Mouse (Mus musculus) ES-E14 (cell line): ENCODE results near the gene Flrt3. TPM values are rescaled to one million over a fixed set of nuclear protein-coding genes. Genes with fewer than 3 reads are reported as not detected.

ENCODE experiments used
- DNase-seq: peaks from one replicate; pipeline ENCODE4 v3.0.0-alpha.2; 2013; ENCODE audit warnings: low read depth, low spot score
- H3K27ac ChIP-seq: 2 replicates; pipeline ENCODE4 v1.5.1; 2012; ENCODE audit warnings: low read depth, mild to moderate bottlenecking, low read length, moderate library complexity, mixed read lengths; ENCODE audit not compliant: poor library complexity, insufficient read depth, severe bottlenecking
- H3K36me3 ChIP-seq: 2 replicates; pipeline ENCODE4 v1.6.1; 2012; ENCODE audit warnings: mild to moderate bottlenecking, low read length, moderate library complexity, mixed read lengths; ENCODE audit not compliant: control insufficient read depth, poor library complexity, insufficient read depth, severe bottlenecking
- H3K4me1 ChIP-seq, 2 experiments: fragments of 150-350 bp in 1 of 2; sonication (generic) in 1 of 2; 2 replicates each; pipeline ENCODE4 v1.6.1; 2012; ENCODE audit warnings: low read length in 2 of 2, mild to moderate bottlenecking in 1 of 2, mixed read lengths in 1 of 2; ENCODE audit not compliant: control insufficient read depth in 2 of 2, insufficient read depth in 2 of 2, poor library complexity in 1 of 2
- H3K4me3 ChIP-seq, 2 experiments: fragments of 150-350 bp in 1 of 2; sonication (generic) in 1 of 2; 2 replicates each; pipeline ENCODE4 v1.5.1; 2012; ENCODE audit warnings: low read length in 2 of 2, low read depth in 1 of 2, mild to moderate bottlenecking in 1 of 2, mixed read lengths in 1 of 2; ENCODE audit not compliant: insufficient read depth in 1 of 2, poor library complexity in 1 of 2, severe bottlenecking in 1 of 2
- H3K9ac ChIP-seq: 2 replicates; pipeline ENCODE4 v1.6.1; 2012; ENCODE audit warnings: low read depth, mild to moderate bottlenecking, low read length, mixed read lengths; ENCODE audit not compliant: poor library complexity, insufficient read depth, severe bottlenecking
- H3K9me3 ChIP-seq: fragments of 150-350 bp; sonication (generic); 2 replicates; pipeline ENCODE4 v1.6.1; 2012; ENCODE audit warnings: low read depth, mild to moderate bottlenecking, low read length; ENCODE audit not compliant: control insufficient read depth, insufficient read depth
- CHD2 ChIP-seq: IDR thresholded peaks from 2 replicates; pipeline ENCODE4 v1.6.1; 2014; ENCODE audit warnings: mild to moderate bottlenecking, low read depth, low read length, inconsistent platforms
- HCFC1 ChIP-seq: IDR thresholded peaks from 2 replicates; pipeline ENCODE4 v1.6.1; 2012; ENCODE audit warnings: low read length, inconsistent platforms, borderline replicate concordance; ENCODE audit not compliant: insufficient read depth
- MAFK ChIP-seq: IDR thresholded peaks from 2 replicates; pipeline ENCODE4 v1.6.1; 2014; ENCODE audit warnings: mild to moderate bottlenecking, low read depth, low read length, inconsistent platforms; ENCODE audit not compliant: insufficient read depth
- ZC3H11A ChIP-seq: IDR thresholded peaks from 2 replicates; pipeline ENCODE4 v1.6.1; 2012; ENCODE audit warnings: low read depth, mild to moderate bottlenecking, inconsistent platforms, low read length, borderline replicate concordance
- ZNF384 ChIP-seq: IDR thresholded peaks from 2 replicates; pipeline ENCODE4 v1.6.1; 2012; ENCODE audit warnings: low read depth, low read length, inconsistent platforms
- in situ Hi-C, 2 experiments: fragments of 600-800 bp; cut with MboI; formaldehyde crosslinking; loops; one replicate each; pipeline ENCODE4 v1.15.1; 2025; ENCODE audit warnings: low sequenced_read_pairs in 2 of 2, inconsistent platforms in 1 of 2; ENCODE audit not compliant: unreplicated experiment in 2 of 2
- total RNA-seq: library from RNA; depleted of rRNA; stranded (reverse); fragments of 300-350 nt; gene quantifications from 2 replicates; pipeline ENCODE4 v1.2.3, GENCODE M21; 2012

The Flrt3 gene
- total RNA-seq, 1 experiment, result 7.6 TPM

DNA sequence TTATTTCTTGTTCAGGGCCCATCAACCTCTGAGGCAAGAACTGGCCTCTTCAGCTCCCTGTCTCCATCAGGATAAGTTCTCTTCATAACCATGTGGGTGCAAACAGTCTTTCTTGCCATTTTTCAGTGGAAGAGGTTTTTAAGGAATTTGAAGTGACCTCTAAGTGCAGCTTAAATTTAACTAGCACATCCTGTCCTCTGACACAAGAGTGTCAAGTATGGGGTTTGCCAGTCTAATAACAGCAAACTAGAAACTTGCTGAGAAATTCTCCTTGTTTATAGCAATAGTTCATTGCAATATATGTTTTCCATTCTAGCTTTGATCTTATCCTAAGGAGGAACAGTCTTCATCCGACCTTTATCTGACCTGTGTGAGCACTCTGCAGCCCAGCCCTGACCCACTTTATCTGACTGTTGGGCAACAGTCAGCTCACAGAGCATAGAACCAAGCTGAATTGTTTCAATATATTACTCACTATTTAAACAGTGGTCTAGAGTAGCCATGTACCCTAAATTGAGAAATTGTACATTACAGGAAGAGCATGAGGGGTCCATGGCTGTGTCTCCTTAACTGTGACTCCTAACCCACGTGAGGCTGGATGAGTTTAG is 49.4 kb downstream of the Flrt3 start:
- TF ChIP-seq ZC3H11A (no peak), MAFK (no peak)
- in situ Hi-C loops, result no loop called here
- Histone ChIP-seq H3K9ac (no peak overlapping the region), H3K36me3 (no peaks in the 10 kb centered on the region), H3K27ac (no peak overlapping the region), H3K4me1 (no peaks in the 10 kb centered on the region), H3K9me3 (no peaks in the 10 kb centered on the region), H3K4me3 (no peak overlapping the region)
- no peak for DNase-seq

GRCm38 (mm10) chr2:140615451-140615850 is 55.8 kb downstream of the Flrt3 start:
- no peak overlapping the region for H3K9ac ChIP-seq
- H3K9me3 ChIP-seq, result no peaks in the 10 kb centered on the region
- no peak for DNase-seq
- in situ Hi-C loops, result no loop called here
- H3K4me1 ChIP-seq, result no peaks in the 10 kb centered on the region
- H3K36me3 ChIP-seq, result no peaks in the 10 kb centered on the region
- no peak overlapping the region for H3K4me3 ChIP-seq
- H3K27ac ChIP-seq, result no peak overlapping the region
- TF ChIP-seq HCFC1, result no peak
- no peak for TF ChIP-seq ZC3H11A
- TF ChIP-seq MAFK, result no peak
- TF ChIP-seq CHD2, result no peak
- no peak for TF ChIP-seq ZNF384
